Mouse (Mus musculus) T-helper 1 cell (primary cell): ENCODE data around the gene Slc13a3.

Experiments
- in situ Hi-C: fragments of 300-600 bp; cut with MboI, MseI; formaldehyde crosslinking; loops from one replicate; pipeline ENCODE4 v1.15.1; 2025; ENCODE audit warnings: high pct_unique_total_duplicates

Gene Slc13a3

DNA sequence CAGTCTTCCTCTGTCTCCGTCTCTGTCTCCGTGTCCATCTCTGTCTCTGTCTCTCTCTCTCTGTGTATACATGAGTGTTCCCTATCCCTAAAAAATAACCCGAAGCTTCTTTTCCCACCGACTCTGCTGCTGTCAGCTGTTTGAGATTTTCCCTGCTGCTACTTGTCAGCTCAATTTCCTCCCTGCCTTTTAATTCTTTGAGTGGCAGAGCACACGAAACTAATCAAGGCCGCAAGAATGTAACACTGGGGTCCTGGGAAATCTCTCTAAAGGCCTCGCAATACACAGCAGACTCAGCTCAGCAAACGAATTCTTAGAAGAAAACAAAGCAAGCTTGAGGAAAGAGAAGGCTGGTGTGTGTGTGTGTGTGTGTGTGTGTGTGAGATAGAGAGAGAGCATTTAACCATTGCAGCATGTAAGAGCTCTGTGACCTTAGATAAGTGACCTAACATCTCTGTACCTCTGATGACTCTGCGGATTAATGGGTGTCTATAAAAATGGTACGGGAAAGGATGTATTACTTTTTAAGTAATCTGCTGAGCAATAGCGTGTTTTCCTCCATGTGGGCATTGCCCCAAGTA is 57.8 kb downstream of the Slc13a3 start:
- in situ Hi-C loops: no loop called here

DNA sequence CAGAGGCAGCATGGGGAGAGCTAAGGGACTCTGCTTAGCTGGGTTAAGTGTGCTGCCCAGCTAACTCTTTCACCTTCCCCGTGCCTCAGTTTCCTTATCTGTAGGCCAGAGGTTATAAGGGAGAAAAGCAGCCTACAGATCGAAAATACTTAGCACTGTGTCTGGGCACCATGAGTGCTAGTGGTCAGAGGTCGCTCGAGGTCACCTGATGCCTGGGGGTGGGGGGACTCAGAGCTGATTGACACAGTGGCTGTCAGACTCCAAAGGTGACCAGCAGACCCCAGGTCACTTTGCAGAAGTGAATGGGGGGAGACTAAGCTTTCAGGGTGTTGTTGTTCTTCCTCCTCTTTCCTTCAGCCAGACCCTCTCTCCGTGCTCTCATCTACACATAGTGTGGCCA is 58.7 kb downstream of the Slc13a3 start:
- in situ Hi-C loops: no loop called here

DNA sequence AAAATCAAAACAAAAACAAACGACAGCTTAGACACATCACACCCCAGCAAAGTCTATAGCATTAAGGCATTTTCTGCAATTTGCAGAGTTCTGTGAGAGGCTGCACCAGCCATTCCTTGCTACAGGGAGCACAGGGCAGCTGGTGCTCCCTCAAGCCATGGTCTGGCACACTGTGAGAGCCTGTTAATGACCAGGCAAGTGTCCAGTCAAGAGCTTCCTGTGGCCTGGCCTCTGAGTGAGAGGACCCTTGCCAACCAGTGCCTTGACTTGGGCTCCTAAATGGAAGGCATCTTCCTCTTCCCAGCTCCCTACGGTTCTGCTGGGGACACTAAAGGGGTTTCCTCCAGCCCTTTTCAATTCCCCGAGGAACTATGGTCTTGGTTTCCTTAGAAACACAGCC is 59.1 kb downstream of the Slc13a3 start:
- in situ Hi-C loops: no loop called here

DNA sequence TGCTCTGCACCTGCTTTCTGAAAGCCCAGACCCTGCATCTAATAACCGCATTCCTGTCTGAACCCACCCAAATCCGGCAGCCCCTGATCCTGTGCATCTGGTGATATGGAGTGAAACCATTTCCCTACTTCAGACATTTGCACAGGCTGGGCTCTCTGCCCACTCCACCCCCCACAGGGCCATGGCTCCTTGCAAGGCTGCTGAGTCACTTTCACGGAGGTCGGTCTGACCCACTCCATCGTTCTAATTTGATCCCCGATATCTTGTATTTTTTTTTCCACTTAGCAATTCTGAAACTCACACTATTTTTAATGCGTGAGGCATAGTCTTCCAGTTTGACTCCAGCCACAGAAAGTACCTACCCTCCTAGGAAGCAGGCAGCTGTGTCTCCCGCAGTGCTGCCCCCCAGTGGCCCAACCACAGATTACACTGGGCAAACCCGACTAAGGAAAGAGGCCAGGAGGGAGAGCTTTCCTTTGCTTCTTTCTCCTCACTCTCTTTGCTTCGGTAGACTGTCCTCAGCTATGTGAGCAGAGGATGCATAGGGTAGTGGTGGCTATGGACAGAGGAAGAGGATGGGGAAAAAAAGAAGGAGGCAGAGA is 65.2 kb downstream of the Slc13a3 start:
- in situ Hi-C loops: loop anchor here (10.0 kb wide), 1 partner anchor 923 kb away; the partner anchor contains the start of gene Dbndd2

DNA sequence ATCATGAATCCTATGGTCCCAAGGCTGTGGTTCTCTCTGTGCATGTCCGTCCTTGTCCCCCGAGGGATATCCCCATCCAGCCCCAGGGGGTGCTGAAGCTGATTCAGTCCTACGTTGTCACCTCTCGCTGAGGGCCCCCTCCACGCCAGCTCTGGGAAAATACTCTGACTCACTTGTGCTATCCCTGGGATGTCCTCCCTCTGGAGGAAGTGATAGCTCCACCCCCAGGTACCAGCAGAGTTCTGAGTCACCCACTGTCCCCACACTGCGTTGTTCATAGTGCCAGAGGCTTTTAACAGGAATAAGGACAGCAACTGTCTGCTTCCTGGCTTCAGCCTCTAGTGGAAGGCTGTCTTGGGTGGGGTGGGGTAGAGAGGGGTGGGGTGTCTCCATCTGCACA is 67.7 kb downstream of the Slc13a3 start:
- in situ Hi-C loops: loop anchor here (10.0 kb wide), 1 partner anchor 921 kb away; the partner anchor contains the start of gene Dbndd2

DNA sequence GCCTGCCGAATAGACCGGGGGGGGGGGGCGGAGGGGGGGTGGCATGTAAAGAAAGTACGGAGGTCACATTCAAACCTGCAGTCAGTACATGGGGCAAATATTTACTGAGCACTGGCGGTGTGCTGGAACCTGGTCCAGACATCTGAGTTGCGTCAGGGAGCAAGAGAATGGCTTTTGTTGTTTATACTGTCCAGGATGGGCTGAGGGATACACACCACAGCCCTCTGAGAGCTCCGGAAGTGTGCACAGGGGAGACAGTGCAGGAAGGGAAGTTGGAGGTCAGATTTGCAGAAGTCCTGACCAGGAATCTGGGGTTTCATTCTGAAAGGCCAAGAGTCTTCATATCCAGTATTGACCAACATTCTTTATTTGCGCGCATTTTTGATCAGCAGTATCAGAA is 68.1 kb downstream of the Slc13a3 start:
- in situ Hi-C loops: loop anchor here (10.0 kb wide), 1 partner anchor 920 kb away; the partner anchor contains the start of gene Dbndd2

DNA sequence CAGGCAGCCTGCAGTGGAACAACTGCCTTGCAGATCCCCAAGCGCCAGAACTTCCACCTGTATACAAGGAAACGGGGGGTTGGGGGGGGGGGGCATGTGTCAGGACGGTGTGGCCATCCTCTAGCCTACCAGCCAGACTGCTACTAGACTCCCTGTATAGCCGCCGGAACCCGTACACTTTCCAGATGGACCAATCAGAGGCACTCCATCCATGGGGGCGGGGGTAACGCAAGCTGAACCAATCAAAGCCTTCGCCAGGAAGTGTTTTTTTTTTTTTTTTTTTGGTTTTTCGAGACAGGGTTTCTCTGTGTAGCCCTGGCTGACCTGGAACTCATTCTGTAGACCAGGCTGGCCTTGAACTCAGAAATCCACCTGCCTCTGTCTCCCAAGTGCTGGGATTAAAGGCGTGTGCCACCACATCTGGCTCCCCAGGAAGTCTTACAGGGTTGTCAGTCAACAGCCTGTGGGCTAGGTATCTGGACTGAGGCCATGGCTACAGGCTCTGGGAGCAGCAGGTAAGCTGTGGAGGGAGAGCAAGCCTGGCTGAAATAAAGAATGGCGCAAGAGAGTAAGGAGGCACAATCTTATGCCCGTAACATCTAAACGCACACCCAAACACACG is 74.8 kb downstream of the Slc13a3 start:
- in situ Hi-C loops: no loop called here

DNA sequence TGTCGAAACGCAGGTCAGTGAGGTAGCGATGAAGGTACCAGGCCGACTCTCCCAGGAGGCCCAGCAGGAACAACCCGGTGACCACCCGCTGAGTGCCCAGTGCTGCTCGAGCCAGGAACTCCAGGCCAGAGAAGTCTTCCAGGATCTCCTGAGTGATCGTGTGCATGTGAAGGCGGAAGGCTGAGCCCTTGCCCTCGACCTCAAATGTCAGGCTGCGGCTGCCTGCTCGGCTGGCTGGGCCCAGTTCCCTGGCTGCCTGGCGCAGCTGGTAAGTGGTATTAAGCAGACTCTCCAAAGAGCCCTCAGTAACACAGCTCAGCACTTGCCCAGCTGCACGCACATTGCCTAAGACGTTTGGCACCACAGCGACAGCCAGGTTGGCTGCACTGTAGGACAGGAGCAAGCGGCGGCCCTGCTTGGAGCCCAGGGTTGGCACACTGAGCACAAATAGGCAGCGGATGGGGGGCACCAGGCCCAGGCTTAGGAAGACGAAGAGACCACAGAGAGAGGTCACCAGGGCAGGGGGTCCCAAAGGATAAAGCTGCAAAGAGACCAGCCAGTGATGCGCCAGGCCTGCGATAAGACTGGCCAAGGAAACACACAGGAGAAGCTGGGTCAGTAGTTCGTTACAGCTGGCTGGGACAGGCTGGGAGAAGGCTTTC is 75.4 kb downstream of the Slc13a3 start:
- in situ Hi-C loops: no loop called here

DNA sequence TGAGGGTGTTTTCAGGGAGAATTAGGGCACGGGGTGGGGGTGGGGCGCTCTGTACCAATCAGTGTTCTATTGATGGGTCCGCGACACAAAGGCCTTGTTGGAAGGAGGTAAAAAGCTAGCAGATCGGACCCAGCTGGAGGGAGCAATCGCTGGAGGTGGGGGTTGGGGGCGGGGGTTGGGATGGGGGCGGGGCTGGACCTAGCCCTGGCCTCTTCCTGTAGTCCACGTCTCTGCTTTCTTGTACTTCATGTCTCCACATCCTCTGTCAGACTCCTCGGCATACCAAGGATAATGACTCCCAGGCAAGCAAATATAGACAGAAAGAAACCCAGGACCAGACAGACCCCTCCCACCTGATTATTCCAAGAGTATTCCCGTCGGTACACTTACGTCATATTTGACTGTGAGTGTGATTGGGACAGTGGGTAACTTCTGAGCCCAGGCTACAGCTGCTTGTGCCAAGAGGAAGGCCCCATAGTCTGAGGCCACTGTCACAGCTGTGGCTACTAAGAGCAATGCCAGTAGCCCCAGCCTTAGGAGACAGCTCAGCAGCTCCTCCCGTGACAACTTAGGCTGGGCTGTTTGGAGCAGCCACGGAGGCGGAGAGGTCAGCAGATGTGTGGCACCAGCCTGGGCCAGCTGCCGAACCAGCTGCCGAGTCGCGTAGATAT is 76.1 kb downstream of the Slc13a3 start:
- in situ Hi-C loops: no loop called here

DNA sequence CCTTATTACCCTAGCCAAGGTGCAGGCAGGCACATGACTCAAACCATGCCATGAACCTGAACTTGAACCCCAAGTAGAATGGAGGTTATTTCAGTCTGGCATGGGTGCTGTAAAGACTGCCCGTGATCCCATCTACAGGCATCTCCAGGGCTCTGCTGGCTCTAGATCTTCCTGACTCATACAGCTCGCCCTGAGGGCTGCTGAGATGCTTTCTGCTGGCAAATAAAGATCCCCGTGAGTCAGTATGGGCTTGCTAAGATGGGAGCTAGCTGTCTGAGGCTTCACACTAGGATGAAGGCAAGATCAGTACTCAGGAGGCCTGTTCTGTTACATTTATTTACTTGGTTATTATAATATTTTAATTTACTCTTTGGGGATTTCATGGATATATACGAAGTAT is 80.9 kb downstream of the Slc13a3 start:
- in situ Hi-C loops: no loop called here

DNA sequence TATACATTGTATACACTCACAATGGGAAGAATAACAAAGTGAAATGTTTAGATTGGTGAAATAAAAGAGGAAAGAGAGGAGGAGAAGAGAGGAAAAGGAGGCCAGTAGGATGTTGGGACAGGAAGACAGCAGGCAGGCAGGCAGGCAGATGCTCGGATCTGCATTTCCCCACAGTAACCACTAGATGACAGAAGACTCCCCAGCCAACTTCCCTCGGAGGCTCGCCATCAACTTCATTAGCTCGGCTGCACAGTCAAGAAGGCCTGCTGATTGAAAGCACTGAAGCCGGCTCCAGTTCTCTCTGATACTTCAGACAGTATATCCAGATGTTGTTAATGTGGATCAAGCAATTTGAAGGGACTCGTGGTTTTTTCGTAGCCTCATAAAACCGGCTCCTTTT is 81.5 kb downstream of the Slc13a3 start:
- in situ Hi-C loops: no loop called here

DNA sequence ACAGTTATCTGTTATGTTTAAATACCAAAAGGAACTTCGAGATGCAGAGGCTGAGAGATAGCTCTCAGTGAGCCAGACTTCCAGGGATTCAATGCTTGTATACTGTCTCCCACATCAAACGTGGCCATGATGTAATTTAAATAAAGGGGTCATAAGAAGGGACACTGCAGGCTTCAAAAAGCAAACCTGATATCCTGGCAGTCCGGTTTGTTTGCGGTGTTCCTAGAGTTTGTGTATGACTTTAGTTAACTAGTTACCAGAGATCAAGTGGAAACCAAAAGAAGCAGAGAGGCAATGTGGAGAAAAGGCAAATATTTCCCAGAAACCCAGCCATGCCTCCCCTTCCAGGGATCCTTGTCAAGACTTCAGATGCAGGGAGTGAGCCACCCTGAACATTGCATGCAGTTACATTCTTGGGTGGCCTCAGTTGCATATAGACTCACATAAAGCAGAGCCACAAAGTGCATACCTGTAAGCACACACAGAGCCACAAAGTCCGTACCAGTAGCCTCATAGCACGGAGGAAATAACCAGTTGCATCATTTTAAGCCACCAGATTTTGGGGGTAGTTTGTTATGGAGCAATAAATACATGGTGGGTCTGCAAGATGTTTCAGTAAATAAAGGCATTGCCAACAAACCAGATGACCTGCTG is 83.6 kb downstream of the Slc13a3 start:
- in situ Hi-C loops: no loop called here

DNA sequence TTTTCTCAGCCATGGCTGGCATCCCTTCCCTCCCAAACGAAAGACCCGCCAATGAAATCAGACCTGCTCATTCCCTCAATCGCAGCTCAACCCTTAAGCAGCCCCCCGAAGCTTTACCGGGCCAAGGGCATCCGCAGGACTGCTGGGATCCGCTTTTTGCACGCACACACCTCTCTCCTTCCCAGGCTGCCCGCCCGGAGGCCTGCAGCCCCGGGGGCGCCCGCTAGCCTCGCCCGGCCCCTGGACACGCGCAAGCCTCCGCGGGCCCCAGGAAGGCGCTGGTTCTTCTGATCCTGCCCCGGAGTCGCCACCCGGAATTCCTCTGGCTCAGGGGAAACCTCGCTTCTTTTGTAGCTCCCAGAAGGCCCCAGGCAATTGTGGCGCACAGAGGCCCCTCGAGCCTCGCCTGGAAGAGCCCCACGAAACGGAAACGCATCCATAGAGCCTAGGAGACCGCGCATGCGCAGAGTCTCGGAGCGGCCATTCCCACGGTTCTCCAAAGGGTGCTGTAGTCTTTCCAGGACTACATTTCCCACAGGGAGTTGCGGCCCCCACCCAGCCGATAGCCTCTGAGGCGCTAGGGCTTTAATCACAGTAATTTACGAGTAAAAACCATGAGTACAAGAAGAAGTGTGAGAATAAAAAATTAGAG is 85.1 kb downstream of the Slc13a3 start, which contains the start of gene Zfp334:
Gene Zfp334, minus strand, starts transcription at position 416 of the 652 bp plus-strand sequence.
- in situ Hi-C loops: no loop called here

DNA sequence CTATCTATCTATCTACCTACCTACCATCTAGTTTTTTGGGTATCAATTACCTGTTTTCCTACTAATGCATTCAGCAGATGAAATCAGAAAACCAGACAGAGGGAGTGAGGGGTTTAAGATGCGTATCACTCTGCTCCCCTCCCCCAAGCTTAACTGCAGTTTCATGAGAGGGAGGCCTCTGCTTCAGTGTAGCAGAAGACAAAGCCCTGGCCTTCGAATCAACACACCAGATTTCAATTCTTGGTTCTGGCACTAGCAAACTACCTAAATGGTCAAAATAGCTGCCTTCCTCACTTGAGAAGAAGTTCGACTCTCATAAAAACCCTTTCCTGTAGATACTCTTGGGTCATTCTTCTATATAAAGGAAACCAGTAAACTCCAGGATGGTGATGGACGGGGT is 85.7 kb downstream of the Slc13a3 start:
- in situ Hi-C loops: no loop called here

DNA sequence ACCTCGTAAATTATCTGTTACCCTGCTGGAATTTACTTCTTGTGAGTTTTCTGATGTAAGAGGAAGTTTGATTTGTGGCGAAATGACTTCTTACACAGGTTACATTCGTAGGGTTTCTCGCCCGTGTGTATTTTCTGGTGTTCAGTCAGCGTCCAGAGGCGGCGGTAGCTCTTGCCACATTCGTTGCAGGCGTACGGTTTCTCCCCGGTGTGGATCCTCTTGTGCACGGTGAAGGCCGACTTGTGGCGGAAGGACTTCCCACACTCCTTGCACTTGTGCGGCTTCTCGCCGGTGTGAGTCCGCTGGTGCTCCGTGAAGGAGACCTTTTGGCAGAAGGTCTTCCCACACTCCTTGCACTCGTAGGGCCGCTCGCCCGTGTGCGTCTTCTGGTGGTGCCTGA is 93.0 kb downstream of the Slc13a3 start:
- in situ Hi-C loops: no loop called here

DNA sequence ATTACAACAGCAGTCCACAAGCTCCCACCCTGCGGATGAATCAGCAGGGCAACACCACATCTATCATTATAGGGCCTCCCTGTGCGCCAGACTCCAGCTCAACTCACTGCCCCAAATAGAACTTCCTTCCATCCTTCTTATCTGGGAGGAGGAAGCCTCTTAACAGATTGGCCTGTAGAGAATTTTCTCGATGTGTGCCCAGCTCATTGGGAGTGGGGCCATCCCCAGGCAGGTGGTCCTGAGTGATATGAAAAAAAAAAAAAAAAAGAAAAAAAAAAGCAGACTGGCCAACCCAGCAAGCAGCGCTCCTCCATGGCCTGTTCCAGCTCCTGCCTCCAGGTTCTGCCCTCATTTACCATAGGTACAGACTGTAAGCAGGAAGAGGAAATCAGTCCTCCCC is 97.0 kb downstream of the Slc13a3 start:
- in situ Hi-C loops: no loop called here

DNA sequence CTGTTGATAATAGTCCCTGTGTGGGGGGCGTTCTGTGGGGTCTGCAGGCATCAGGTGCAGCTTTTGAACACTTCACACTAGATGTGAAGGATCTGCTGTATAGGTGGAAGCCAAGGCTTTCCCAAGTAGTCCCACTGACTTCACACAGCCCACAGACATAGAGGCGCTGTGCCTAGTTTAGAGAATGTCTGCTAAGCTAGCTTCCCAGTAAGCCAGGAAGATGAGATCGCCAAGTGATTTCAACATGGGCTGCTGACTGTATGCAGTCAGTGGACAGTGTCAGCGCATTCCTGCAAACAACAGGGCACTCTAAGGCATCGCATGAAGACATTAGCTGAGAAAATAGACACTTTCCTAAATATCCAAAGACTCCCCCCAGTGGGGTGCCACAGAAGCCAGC is 97.6 kb downstream of the Slc13a3 start:
- in situ Hi-C loops: no loop called here

DNA sequence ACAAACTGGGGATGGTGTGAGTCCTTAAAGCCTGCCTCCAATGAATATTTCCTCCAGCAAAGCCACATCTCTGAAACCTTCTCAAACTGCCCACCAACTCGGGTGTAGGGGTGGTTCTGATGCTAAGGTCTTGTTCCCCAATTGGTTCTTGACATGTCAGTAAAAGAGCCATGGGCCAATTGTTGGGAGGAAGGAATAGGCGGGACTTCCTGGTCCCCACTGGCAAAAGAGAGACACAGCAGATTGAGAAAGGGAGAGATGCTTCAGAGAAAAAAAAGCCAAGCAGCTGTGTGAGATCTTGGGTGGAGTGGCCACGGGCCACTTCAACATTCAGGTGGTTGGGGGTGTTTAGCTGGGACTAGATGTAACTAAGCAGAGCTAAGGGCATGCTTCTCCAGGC is 102.0 kb downstream of the Slc13a3 start:
- in situ Hi-C loops: no loop called here

DNA sequence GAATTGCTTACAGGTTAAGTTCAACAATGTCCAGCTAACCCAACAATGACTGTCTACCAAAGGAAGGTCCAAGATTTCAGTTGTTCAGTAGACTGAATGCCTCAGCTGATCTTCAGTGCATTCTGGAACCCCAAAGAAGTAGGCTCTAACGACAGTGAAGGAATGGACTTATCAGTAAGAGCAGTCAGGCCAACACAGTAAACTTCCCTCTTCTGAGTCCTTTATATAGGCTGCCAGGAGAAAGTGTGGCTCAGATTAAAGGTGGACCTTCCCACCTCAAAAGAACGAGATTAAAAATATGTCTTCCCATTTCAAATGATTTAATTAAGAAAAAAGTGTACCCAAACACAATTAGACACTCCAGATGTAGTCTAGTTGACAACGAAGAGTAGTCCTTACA is 102.7 kb downstream of the Slc13a3 start:
- in situ Hi-C loops: no loop called here

DNA sequence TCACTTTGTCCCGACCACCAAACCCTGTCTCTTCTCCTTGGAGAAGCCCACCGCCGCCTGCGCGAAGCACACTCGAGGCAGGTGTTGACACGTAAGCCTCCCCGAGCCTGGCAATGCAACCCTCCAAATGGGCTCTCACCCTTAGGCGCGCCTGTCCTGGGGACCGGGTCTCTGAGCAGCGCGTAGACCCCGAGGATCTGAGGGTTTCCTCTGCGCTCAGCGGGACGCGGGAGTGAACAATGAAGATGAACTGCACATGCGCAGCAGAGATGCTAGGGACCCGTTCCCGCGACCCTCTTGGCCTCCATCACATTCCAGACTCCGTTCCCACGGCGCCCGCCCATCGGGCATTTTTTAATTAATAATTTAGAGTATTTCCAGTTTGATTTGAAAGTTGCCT is 104.5 kb downstream of the Slc13a3 start, which contains the start of gene Zfp663:
Gene Zfp663, minus strand, starts transcription at position 234 of the 400 bp plus-strand sequence.
- in situ Hi-C loops: no loop called here

DNA sequence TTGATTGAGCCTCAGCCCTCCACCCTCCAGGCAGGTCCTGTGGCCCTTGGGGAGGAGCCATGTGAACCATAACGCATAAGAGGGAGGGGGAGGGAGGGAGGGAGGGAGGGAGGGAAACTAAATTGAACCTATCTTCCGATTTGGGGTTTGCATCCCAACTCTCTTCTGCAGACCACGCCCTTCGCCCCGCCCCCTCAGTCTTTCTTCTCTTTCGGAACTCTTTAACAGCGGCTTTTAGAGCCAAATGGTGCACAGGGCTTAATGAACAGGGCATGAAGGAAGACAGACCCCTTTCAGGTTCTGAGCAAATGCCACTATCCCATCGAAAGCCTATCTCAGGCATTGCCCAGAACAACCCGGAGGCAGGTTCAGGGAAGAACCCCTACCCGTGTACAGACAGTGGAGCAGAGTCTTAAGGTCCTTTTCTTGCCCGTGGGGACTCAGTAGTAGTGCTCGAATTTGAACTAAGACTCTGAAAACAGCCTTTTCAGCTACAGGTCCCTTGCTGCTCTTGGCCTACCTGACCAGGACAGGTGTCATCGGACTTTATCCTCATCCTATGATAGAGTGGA is 105.1 kb downstream of the Slc13a3 start:
- in situ Hi-C loops: no loop called here
